Mouse (Mus musculus) embryonic fibroblast, embryonic 13.5 days (primary cell): ENCODE results near the gene Dnajc25. TPM values are rescaled to one million over a fixed set of nuclear protein-coding genes. Genes with fewer than 3 reads are reported as not detected.

Source experiments
- H3K27ac ChIP-seq: 2 replicates; pipeline ENCODE4 v1.5.1; 2012; ENCODE audit warnings: low read length, control low read depth, inconsistent platforms; ENCODE audit not compliant: insufficient read depth
- H3K4me1 ChIP-seq: 2 replicates; pipeline ENCODE4 v1.6.1; 2011; ENCODE audit warnings: low read length; ENCODE audit not compliant: control insufficient read depth, insufficient read depth
- H3K4me3 ChIP-seq: 2 replicates; pipeline ENCODE4 v1.5.1; 2011; ENCODE audit warnings: mild to moderate bottlenecking, control low read depth, low read length; ENCODE audit not compliant: insufficient read depth
- CTCF ChIP-seq: IDR thresholded peaks from 2 replicates; pipeline ENCODE4 v1.5.1; 2011; ENCODE audit warnings: mild to moderate bottlenecking, control low read depth, low read length, moderate library complexity, borderline replicate concordance; ENCODE audit not compliant: insufficient read depth
- POLR2A ChIP-seq: IDR thresholded peaks from 2 replicates; pipeline ENCODE4 v1.6.1; 2011; ENCODE audit warnings: low read depth, mild to moderate bottlenecking, control low read depth, low read length, moderate library complexity
- polyA plus RNA-seq: library from polyadenylated mRNA; stranded (reverse); fragments of >200 nt; gene quantifications from 2 replicates; pipeline ENCODE4 v1.2.4, GENCODE M21; 2011; ENCODE audit warnings: low read depth; ENCODE audit not compliant: missing spikeins, insufficient read length

Gene Dnajc25
- polyA plus RNA-seq: 24.9 and 30.3 TPM in 2 replicates

DNA sequence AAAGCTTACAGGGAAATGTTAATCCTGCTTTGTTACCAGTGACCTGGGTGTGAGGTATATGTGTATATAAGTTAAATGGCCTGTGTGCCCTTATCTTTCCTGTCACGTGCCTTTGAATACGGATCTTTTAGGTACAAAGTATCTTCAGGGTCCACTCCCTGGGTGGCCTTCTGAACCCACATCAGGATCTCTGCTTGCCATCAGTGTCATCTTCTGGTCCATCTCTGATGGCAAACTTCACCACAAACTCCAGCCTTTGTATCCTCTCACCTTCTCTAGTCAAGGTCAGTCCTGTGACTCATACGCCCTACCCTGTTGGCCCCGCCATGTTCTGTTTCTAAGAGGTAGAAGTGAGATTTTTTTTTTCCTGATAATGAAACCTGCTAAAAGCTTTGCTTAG, at the start of gene Dnajc25:
Gene Dnajc25 (plus strand): TSS at position 301 of the 400 bp plus-strand sequence.
- TF ChIP-seq CTCF (no peak), POLR2A (no peak)
- no peaks in the 10 kb centered on the region for H3K4me1 ChIP-seq
- H3K4me3 ChIP-seq: no peak within 1 kb of the TSS
- no peak within 1 kb of the TSS for H3K27ac ChIP-seq

DNA sequence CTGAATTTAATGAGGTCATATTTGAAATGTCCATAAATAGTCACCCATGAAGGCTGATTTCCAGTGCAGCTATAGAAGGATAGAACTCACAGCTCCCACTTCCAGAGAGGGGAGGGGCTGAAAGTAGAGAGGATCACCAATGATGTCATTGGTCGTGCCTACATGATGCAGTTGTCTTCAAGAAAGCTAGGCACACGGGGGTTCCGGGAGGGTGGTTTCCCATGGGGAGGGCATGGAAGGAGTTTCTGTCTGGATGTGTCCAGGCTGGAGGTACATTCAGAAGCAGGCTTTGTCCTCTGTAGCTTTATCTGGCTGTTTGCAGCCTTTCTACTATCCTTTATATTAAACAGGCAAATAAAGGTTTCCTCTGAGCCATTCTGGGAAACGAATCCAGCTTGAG, 46.5 kb upstream of the Dnajc25 start:
- Histone ChIP-seq H3K27ac (no peak overlapping the region), H3K4me3 (no peak overlapping the region), H3K4me1 (no peaks in the 10 kb centered on the region; the same call in 1 of the 2 replicates)
- TF ChIP-seq CTCF: no peak
- TF ChIP-seq POLR2A: no peak

DNA sequence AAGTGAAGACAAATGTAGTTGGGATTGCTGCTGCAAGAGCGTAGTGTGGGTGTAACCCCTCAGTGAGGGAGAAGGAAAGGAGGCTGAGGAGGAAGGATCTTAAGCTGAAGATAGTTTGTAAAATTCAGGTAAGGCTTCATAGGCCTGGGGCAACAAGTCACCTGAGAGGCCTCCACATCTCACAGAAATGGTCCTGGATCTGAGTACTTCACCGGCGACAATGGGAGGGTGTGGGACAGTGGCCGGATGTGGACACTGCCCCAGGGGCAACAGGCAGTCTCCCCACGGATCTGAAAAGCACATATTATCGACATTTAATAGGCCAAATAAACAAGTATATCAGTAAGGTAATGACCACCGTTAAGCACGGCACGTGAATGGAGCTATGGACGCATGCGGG, 42.2 kb upstream of the Dnajc25 start:
- Histone ChIP-seq H3K27ac (no peak overlapping the region), H3K4me3 (no peak overlapping the region), H3K4me1 (no peaks in the 10 kb centered on the region)
- TF ChIP-seq CTCF (no peak), POLR2A (no peak)

DNA sequence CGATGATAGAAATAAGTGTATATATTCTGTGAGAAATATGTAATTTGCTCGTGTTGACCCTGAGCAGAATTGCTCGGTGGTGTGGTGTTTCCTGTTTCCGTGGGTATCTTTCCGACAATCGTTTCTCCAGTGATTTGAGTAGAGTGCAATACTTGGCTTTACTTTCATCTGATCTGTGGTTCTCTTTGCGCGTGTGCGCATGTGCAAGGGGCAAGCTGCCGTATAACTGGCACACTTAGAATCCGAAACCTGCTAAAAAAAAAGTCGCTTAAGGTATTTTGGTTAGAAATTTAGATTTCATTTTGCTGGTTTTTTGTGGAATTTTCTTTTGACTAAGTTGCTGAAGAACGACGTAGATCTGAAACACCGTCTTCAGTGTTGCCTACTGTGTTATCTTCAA, 33.1 kb upstream of the Dnajc25 start:
- Histone ChIP-seq H3K27ac (no peak overlapping the region), H3K4me1 (no peaks in the 10 kb centered on the region), H3K4me3 (no peak overlapping the region)
- TF ChIP-seq CTCF: no peak
- TF ChIP-seq POLR2A: no peak

DNA sequence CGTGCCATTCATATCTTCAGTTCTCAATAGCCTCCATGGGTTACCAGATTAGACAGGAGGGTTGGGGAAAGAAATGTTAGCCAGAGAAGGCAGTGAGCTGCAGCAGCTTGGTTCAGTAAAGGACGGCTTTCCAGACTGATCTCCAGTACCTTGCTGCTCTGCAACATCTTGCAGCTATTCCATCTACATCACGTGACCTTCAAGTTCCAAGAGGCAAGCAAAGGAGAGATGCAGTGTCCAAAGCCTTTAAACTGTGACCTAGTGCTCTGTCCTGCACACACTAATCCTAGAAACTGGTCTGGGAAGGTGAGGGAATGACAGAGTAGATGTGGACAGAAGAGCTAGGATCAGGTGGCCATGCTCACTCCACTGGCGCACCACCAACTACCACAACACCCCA, 31.6 kb upstream of the Dnajc25 start:
- Histone ChIP-seq H3K27ac (no peak overlapping the region), H3K4me1 (no peaks in the 10 kb centered on the region), H3K4me3 (no peak overlapping the region)
- no peak for TF ChIP-seq POLR2A
- no peak for TF ChIP-seq CTCF

DNA sequence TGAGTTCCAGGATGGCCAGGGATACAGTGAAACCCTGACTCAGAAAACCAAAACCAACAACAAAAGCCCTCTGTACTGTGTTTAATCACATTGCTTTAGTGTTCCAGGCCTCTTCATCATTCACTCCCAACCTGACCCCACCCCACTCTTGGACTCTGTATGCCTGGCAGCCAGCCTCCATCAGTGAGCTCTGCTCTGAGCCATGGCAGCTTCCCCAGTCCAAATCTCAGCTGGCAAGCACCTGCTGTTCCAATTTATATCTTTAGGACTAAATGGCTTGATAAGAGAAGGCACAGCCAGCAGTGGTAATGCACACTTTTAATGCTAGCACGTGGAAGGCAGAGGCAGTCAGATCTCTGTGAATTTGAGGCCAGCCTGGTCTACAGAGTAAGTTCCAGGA, 29.7 kb upstream of the Dnajc25 start:
- Histone ChIP-seq H3K4me3 (no peak overlapping the region), H3K27ac (no peak overlapping the region), H3K4me1 (no peaks in the 10 kb centered on the region)
- TF ChIP-seq CTCF: no peak
- no peak for TF ChIP-seq POLR2A

DNA sequence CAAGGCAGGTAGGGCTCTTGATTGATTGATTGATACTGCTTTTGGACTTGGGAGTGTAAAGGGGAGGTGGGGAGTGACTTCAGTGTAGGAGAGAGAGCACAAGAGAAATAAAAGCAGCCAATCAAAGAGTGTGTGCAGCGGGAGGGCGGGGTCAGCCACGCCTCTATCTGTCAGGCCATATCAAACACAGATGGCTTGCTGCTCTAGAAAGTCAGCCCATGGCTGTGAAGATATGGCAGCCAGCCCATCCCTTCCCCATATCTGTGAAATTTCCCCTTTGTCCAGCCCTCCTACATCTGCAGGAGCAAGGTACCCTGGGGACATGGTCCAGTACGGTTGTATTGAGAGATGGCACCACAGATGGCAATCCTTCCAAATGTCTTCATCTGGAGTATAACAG, 24.2 kb upstream of the Dnajc25 start:
- H3K4me3 ChIP-seq: no peak overlapping the region
- H3K4me1 ChIP-seq: no peaks in the 10 kb centered on the region
- TF ChIP-seq POLR2A (no peak), CTCF (no peak)
- H3K27ac ChIP-seq: no peak overlapping the region

DNA sequence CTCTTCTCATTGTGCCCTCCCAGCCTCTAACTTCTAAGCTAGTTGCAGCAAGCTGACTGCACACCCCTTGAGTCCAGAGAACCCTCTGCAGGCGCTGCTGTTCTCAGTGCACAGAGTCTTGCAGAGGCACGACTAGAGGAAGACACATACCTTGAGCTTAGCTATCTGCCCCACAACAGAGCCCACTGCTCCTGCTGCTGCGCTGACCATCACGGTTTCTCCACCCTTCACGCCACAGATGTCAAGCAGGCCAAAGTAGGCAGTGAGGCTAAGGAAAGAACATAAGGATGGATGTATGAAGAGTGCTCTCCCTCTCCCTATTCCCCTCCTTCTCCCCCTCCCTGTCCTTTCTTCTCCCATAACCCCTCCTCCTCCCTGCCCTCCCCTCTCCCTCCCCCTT, 19.2 kb upstream of the Dnajc25 start:
- no peaks in the 10 kb centered on the region for H3K4me1 ChIP-seq
- H3K4me3 ChIP-seq: no peak overlapping the region
- no peak overlapping the region for H3K27ac ChIP-seq
- TF ChIP-seq POLR2A: no peak
- no peak for TF ChIP-seq CTCF

DNA sequence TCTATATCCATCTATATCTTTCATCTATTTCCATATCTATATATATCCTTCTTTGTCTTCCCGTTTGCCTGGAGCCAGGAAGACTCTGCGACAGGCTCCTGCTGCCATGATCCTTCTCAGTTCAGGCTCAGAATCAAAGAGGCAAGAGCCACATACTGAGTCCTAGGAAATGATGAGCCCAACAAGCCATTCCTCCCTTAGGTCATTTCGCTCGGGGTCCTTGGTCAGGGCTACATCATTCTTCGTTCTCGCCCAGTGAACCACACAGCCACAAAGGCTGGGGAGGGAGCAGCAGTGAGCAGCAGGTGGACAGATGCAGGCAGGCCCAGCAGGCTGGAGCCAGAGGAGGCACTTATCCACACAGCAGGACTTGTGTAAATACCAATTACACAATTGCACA, 13.4 kb upstream of the Dnajc25 start:
- Histone ChIP-seq H3K27ac (no peak overlapping the region), H3K4me1 (no peaks in the 10 kb centered on the region), H3K4me3 (no peak overlapping the region)
- TF ChIP-seq CTCF (no peak), POLR2A (no peak)

DNA sequence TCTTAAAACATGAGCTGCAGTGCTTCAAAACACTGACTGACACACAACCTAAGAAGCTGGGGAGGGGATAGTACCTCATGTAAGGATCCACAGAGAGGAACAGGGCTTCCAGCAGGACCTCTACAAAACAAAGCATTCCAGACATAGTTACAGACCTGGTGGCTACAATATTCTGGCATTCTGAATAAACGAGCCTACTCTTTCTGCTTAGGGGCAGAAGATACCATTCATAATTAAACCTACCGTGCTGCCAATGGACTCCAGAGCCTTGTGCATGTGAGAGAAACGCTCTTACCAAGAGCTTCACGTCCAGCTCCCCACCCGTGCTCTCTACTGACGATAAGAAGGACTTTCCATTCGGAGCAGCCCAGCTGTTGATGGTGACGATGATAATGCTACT, 12.1 kb upstream of the Dnajc25 start:
- TF ChIP-seq POLR2A (no peak), CTCF (no peak)
- H3K4me1 ChIP-seq: no peaks in the 10 kb centered on the region
- no peak overlapping the region for H3K27ac ChIP-seq
- no peak overlapping the region for H3K4me3 ChIP-seq

DNA sequence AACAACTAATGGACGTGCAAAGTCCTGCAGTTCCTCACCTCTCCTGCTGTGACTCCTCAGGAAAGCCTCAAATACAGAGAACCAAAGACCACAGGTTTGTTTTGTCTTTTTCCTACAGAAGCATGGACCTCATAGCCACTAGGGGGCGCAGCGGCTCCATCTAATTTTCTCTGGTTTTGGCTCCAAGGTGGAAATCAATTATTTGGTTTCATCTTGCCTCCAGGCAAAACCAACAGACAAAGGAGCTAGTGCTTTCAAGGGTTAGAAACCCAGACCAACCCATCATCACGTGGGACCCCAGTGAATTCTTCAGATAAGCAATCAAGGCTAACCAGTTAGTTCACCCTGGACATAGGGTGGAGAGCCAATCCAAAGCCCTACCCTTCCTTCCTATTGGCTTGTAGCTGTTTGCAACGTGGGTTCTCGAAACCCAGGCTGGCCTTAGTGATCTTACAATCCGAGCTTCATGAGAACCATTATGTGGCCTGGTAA, 9.7 kb upstream of the Dnajc25 start:
- H3K4me1 ChIP-seq: no peaks in the 10 kb centered on the region
- no peak overlapping the region for H3K4me3 ChIP-seq

More for the DNA sequence above, 9.7 kb upstream of the Dnajc25 start:
- no peak for TF ChIP-seq POLR2A
- no peak for TF ChIP-seq CTCF
- H3K27ac ChIP-seq: no peak overlapping the region
